8 mouse cellular contexts compared by ENCODE assay signal in genomic region chr15:98699190-98700105, GRCm38 (mm10). TPM values are rescaled to one million over a fixed set of nuclear protein-coding genes. Genes with fewer than 3 reads are reported as not detected.
A peak's percentile ranks its signal among the peaks of the same experiment; 100 is the strongest.
DNase-seq lines count a peak whose midpoint lies in the region; ATAC-seq and TF ChIP-seq lines count a peak whose summit lies in the region.

No protein-coding gene starts in this region.

- no peaks in the 10 kb centered on the region for H3K9me3 ChIP-seq in heart, embryonic 12.5 days (replicated peaks)
- no peaks in the 10 kb centered on the region for H3K9me3 ChIP-seq in kidney, postnatal 0 days (replicated peaks; ENCODE audit: low read length)

- H3K36me3 ChIP-seq in heart, embryonic 12.5 days: no peaks in the 10 kb centered on the region
- H3K36me3 ChIP-seq in kidney, postnatal 0 days (ENCODE audit: insufficient read depth, low read length): no peaks in the 10 kb centered on the region
- no peaks in the 10 kb centered on the region for H3K36me3 ChIP-seq in liver, adult 2 months (ENCODE audit: control insufficient read depth, insufficient read depth, low read length)
- no peaks in the 10 kb centered on the region for H3K36me3 ChIP-seq in myocyte (ENCODE audit: control insufficient read depth, insufficient read depth)

- peak; percentile 77 for DNase-seq in 416B (ENCODE audit: low read depth)
- DNase-seq in kidney, postnatal 0 days (ENCODE audit: low spot score): peak; percentile 89
- peak; percentile 39 for DNase-seq in liver, adult 2 months (ENCODE audit: extremely low read depth, low read depth, low spot score)
- DNase-seq in spleen, postnatal 4 days (ENCODE audit: low spot score in 2 of 2): peak; percentile 78 to 95

- H3K4me1 ChIP-seq in bone marrow, adult 2 months (ENCODE audit: control insufficient read depth, insufficient read depth, low read length): no peaks in the 10 kb centered on the region
- no peaks in the 10 kb centered on the region; the same call in 1 of the 2 replicates for H3K4me1 ChIP-seq in embryonic fibroblast, embryonic 13.5 days (ENCODE audit: control insufficient read depth, insufficient read depth, low read length)
- H3K4me1 ChIP-seq in heart, embryonic 12.5 days (replicated peaks): peaks cover 6% of the 10 kb centered on the region; the same call in 1 of the 2 replicates
- H3K4me1 ChIP-seq in kidney, postnatal 0 days (replicated peaks; ENCODE audit: insufficient read depth, low read length): 0 out of 2 replicates have a peak, but pooled peaks cover 3% of the 10 kb centered on the region
- peaks cover 9% of the 10 kb centered on the region for H3K4me1 ChIP-seq in liver, adult 2 months (ENCODE audit: control insufficient read depth, insufficient read depth, low read length)

- peak overlapping the region; percentile 65 for H3K4me2 ChIP-seq in heart, embryonic 12.5 days
- peak overlapping the region; percentile 54 for H3K4me2 ChIP-seq in kidney, postnatal 0 days (ENCODE audit: low read length)
- H3K4me2 ChIP-seq in myocyte (ENCODE audit: low read depth): peak overlapping the region; percentile 74

- H3ac ChIP-seq in myocyte (ENCODE audit: control insufficient read depth, insufficient read length): no peak overlapping the region

- H3K27ac ChIP-seq in bone marrow, adult 2 months (ENCODE audit: control insufficient read depth, insufficient read depth, low read depth, low read length, poor library complexity): no peak overlapping the region; the same call in 1 of the 2 replicates
- H3K27ac ChIP-seq in embryonic fibroblast, embryonic 13.5 days (ENCODE audit: insufficient read depth, low read length): no peak overlapping the region
- H3K27ac ChIP-seq in heart, embryonic 12.5 days (ENCODE audit: poor library complexity, severe bottlenecking): no peak overlapping the region
- H3K27ac ChIP-seq in kidney, postnatal 0 days: no peak overlapping the region
- H3K27ac ChIP-seq in liver, adult 2 months (replicated peaks; ENCODE audit: insufficient read depth, low read depth, low read length): no peak overlapping the region

- no peaks in the 10 kb centered on the region for H3K79me2 ChIP-seq in liver, adult 2 months (ENCODE audit: control insufficient read depth, insufficient read depth, low read length)
- no peaks in the 10 kb centered on the region for H3K79me2 ChIP-seq in myocyte (ENCODE audit: control insufficient read depth, insufficient read depth)

- peaks cover 48% of the 10 kb centered on the region for H3K27me3 ChIP-seq in heart, embryonic 12.5 days (replicated peaks)
- H3K27me3 ChIP-seq in kidney, postnatal 0 days (ENCODE audit: insufficient read depth, low read length): peaks cover 18% of the 10 kb centered on the region
- 0 out of 2 replicates have a peak, but pooled peaks cover 2% of the 10 kb centered on the region for H3K27me3 ChIP-seq in liver, adult 2 months (ENCODE audit: control insufficient read depth, insufficient read depth, low read length)
- peaks cover 19% of the 10 kb centered on the region for H3K27me3 ChIP-seq in myocyte (ENCODE audit: control insufficient read depth, insufficient read depth, insufficient read length)

- peak; percentile 78 for ATAC-seq in heart, embryonic 12.5 days (ENCODE audit: insufficient number of reproducible peaks, low FRiP score)
- ATAC-seq in kidney, postnatal 0 days (replicated peaks; ENCODE audit: low FRiP score, low read depth): peak; percentile 66; the same call in 1 of the 2 replicates

- H3K9ac ChIP-seq in heart, embryonic 12.5 days: 0 out of 2 replicates have a peak overlapping the region, but pooled peaks have one; percentile 33
- no peak overlapping the region for H3K9ac ChIP-seq in kidney, postnatal 0 days (ENCODE audit: low read depth, low read length)
- H3K9ac ChIP-seq in liver, adult 2 months (ENCODE audit: low read depth, low read length): no peak overlapping the region

- TF ChIP-seq CTCF in bone marrow, adult 2 months (IDR thresholded peaks at IDR 0.05; ENCODE audit: control insufficient read depth, insufficient read depth, low read length): peak; percentile 85
- TF ChIP-seq CTCF in embryonic fibroblast, embryonic 13.5 days (IDR thresholded peaks at IDR 0.05; ENCODE audit: borderline replicate concordance, insufficient read depth, low read length): peak; percentile 73
- TF ChIP-seq CTCF in kidney, postnatal 0 days (IDR thresholded peaks at IDR 0.05; ENCODE audit: low read depth): peak; percentile 94
- peak; percentile 86 for TF ChIP-seq CTCF in liver, adult 2 months (IDR thresholded peaks at IDR 0.05; ENCODE audit: low read depth, low read length)

- H3K4me3 ChIP-seq in bone marrow, adult 2 months (replicated peaks; ENCODE audit: control insufficient read depth, low read depth, low read length): no peak overlapping the region
- peak overlapping the region; percentile 34; the same call in 1 of the 2 replicates for H3K4me3 ChIP-seq in embryonic fibroblast, embryonic 13.5 days (ENCODE audit: insufficient read depth, low read length)
- H3K4me3 ChIP-seq in heart, embryonic 12.5 days: peak overlapping the region; percentile 30
- H3K4me3 ChIP-seq in kidney, postnatal 0 days (replicated peaks; ENCODE audit: low read depth, low read length): peak overlapping the region; percentile 20; the same call in 1 of the 2 replicates
- H3K4me3 ChIP-seq in liver, adult 2 months (ENCODE audit: insufficient read depth, low read depth, low read length): no peak overlapping the region
- no peak overlapping the region for H3K4me3 ChIP-seq in myocyte

- 9% methylated on average over 40 of the region's 40 CpGs for WGBS in bone marrow, adult 2 months
- WGBS in heart, embryonic 12.5 days: 7% methylated on average over 40 of the region's 40 CpGs
- WGBS in kidney, postnatal 0 days: 6% methylated on average over 40 of the region's 40 CpGs
- WGBS in liver, adult 2 months: 8% methylated on average over 40 of the region's 40 CpGs

- no peak for TF ChIP-seq POLR2A in bone marrow, adult 2 months (IDR thresholded peaks at IDR 0.05; ENCODE audit: borderline replicate concordance, control insufficient read depth, low read depth, low read length)
- no peak for TF ChIP-seq POLR2A in embryonic fibroblast, embryonic 13.5 days (IDR thresholded peaks at IDR 0.05; ENCODE audit: low read depth, low read length)
- no peak for TF ChIP-seq POLR2A in liver, adult 2 months (IDR thresholded peaks at IDR 0.05; ENCODE audit: extremely low read depth, insufficient read depth, low read length)
- TF ChIP-seq POLR2A in myocyte (IDR thresholded peaks at IDR 0.05; ENCODE audit: insufficient read length, low read depth): no peak

TF ChIP-seq in myocyte, 11 proteins besides CTCF, POLR2A, EP300 and RAD21 (continues in another document):
- TF ChIP-seq REST (IDR thresholded peaks at IDR 0.05; ENCODE audit: insufficient read depth, insufficient read length) (no peak), MYOG (IDR thresholded peaks at IDR 0.05; ENCODE audit: control insufficient read depth in 1 of 3, insufficient read depth in 1 of 3, insufficient read length in 2 of 3, low read depth in 2 of 3) (peak in 2 of 3 experiments; percentile 26 to 72), E2F4 (IDR thresholded peaks at IDR 0.05; ENCODE audit: insufficient read depth) (no peak), TCF3 (IDR thresholded peaks at IDR 0.05; ENCODE audit: insufficient read length, low read depth) (no peak), MAX (IDR thresholded peaks at IDR 0.05; ENCODE audit: low read depth) (no peak), SRF (IDR thresholded peaks at IDR 0.05; ENCODE audit: control insufficient read depth, insufficient read length, low read depth) (no peak), USF1 (IDR thresholded peaks at IDR 0.05; ENCODE audit: low read depth) (no peak)

RNA-seq across cellular contexts. Expression of gene Ccdc65, which starts 8.6 kb away (rescaled TPM):
- polyA plus RNA-seq in bone marrow, adult 2 months (2011; ENCODE audit: insufficient read depth, insufficient read length, low replicate concordance, missing spikeins): not detected in 2 replicates
- 2.7 and 3.2 TPM in 2 replicates for polyA plus RNA-seq in embryonic fibroblast, embryonic 13.5 days (2011; ENCODE audit: insufficient read length, low read depth, missing spikeins)
- 0.33 and 0.62 TPM in 2 replicates for polyA plus RNA-seq in heart, embryonic 12.5 days (2016; fragmentation: Nextera tagmentation; extraction: Ambion mirVana)
- polyA plus RNA-seq in kidney, postnatal 0 days (2015; fragmentation: Nextera tagmentation; extraction: Ambion mirVana): 0.74 and 0.75 TPM in 2 replicates
- total RNA-seq in liver, adult 2 months (2014; rRNA removed): not detected in 2 replicates
- not detected in 2 replicates for polyA plus RNA-seq in liver, adult 2 months (2012; rRNA removed)
- polyA plus RNA-seq in myocyte (2012; fragmentation: generic; extraction: Trizol): 2.4 TPM

RNA-seq across cellular contexts. Expression of gene Rnd1, which starts 22.2 kb away (rescaled TPM):
- 1.8 and 2.3 TPM in 2 replicates for polyA plus RNA-seq in bone marrow, adult 2 months (2011; ENCODE audit: insufficient read depth, insufficient read length, low replicate concordance, missing spikeins)
- polyA plus RNA-seq in embryonic fibroblast, embryonic 13.5 days (2011; ENCODE audit: insufficient read length, low read depth, missing spikeins): 9.6 and 14.3 TPM in 2 replicates
- 0.91 and 1.1 TPM in 2 replicates for polyA plus RNA-seq in heart, embryonic 12.5 days (2016; fragmentation: Nextera tagmentation; extraction: Ambion mirVana)
- 0.50 and 0.66 TPM in 2 replicates for polyA plus RNA-seq in kidney, postnatal 0 days (2015; fragmentation: Nextera tagmentation; extraction: Ambion mirVana)
- 20.0 and 23.2 TPM in 2 replicates for total RNA-seq in liver, adult 2 months (2014; rRNA removed)
- polyA plus RNA-seq in liver, adult 2 months (2012; rRNA removed): 7.4 and 21.3 TPM in 2 replicates
- polyA plus RNA-seq in myocyte (2012; fragmentation: generic; extraction: Trizol): 14.4 TPM

RNA-seq across cellular contexts. Expression of gene Fkbp11, which starts 28.6 kb away (rescaled TPM):
- 0.74 TPM in 1 of 2 replicates, not detected in the other for polyA plus RNA-seq in bone marrow, adult 2 months (2011; ENCODE audit: insufficient read depth, insufficient read length, low replicate concordance, missing spikeins)
- polyA plus RNA-seq in embryonic fibroblast, embryonic 13.5 days (2011; ENCODE audit: insufficient read length, low read depth, missing spikeins): 48.6 and 57.3 TPM in 2 replicates
- 13.2 and 17.8 TPM in 2 replicates for polyA plus RNA-seq in heart, embryonic 12.5 days (2016; fragmentation: Nextera tagmentation; extraction: Ambion mirVana)
- 34.4 and 34.6 TPM in 2 replicates for polyA plus RNA-seq in kidney, postnatal 0 days (2015; fragmentation: Nextera tagmentation; extraction: Ambion mirVana)
- 22.4 and 26.6 TPM in 2 replicates for total RNA-seq in liver, adult 2 months (2014; rRNA removed)
- polyA plus RNA-seq in liver, adult 2 months (2012; rRNA removed): 12.2 and 22.4 TPM in 2 replicates
- 52.9 TPM for polyA plus RNA-seq in myocyte (2012; fragmentation: generic; extraction: Trizol)

RNA-seq across cellular contexts. Expression of gene Ddx23, which starts 36.8 kb away (rescaled TPM):
- polyA plus RNA-seq in bone marrow, adult 2 months (2011; ENCODE audit: insufficient read depth, insufficient read length, low replicate concordance, missing spikeins): 52.3 and 81.0 TPM in 2 replicates
- polyA plus RNA-seq in embryonic fibroblast, embryonic 13.5 days (2011; ENCODE audit: insufficient read length, low read depth, missing spikeins): 58.8 and 62.4 TPM in 2 replicates
- polyA plus RNA-seq in heart, embryonic 12.5 days (2016; fragmentation: Nextera tagmentation; extraction: Ambion mirVana): 15.0 and 16.4 TPM in 2 replicates
- 14.6 and 17.6 TPM in 2 replicates for polyA plus RNA-seq in kidney, postnatal 0 days (2015; fragmentation: Nextera tagmentation; extraction: Ambion mirVana)
- total RNA-seq in liver, adult 2 months (2014; rRNA removed): 27.6 and 33.9 TPM in 2 replicates
- polyA plus RNA-seq in liver, adult 2 months (2012; rRNA removed): 15.4 and 18.8 TPM in 2 replicates
- 102 TPM for polyA plus RNA-seq in myocyte (2012; fragmentation: generic; extraction: Trizol)

Comparison
In these comparisons a context has a peak if more than half of its experiments do, and no peak if none do; other contexts are left out.
1. DNase-seq: peak in every context shown above with its lines; median percentile 89 in kidney, postnatal 0 days; 86 in spleen, postnatal 4 days; 77 in 416B; 39 in liver, adult 2 months.
2. H3K4me3 ChIP-seq: peak in embryonic fibroblast, embryonic 13.5 days (single experiment), heart, embryonic 12.5 days (single experiment) and kidney, postnatal 0 days (single experiment); none in bone marrow, adult 2 months (single experiment), liver, adult 2 months (single experiment) and myocyte (single experiment).
3. Peak in every context shown above with its lines, with median percentiles within 50 percentile points of each other: CTCF ChIP-seq and H3K4me2 ChIP-seq.